30 mouse cellular contexts compared by ENCODE assay signal in genomic region chr15:56335011-56335410, GRCm38 (mm10).
DNase-seq lines count a peak whose midpoint lies in the region; ATAC-seq lines count a peak whose summit lies in the region.
"Had no signal": no experiment of that assay in that cellular context is flagged by ENCODE, and none has a peak within 500 bp of the region (broad histone marks: within the 10 kb centered on the region; RNA-seq: fewer than 3 reads in every experiment).

No protein-coding gene starts in this region.

- intact Hi-C loops in heart, postnatal 10 days (cut with DNase I): loop anchor here (5.0 to 10.0 kb wide), 2 partner anchors 900 to 1072 kb away; no protein-coding TSS in a partner anchor

- H3K4me1 ChIP-seq in heart, embryonic 13.5 days: peaks cover 10% of the 10 kb centered on the region
- peaks cover 21% of the 10 kb centered on the region for H3K4me1 ChIP-seq in embryonic facial prominence, embryonic 10.5 days
- H3K4me1 ChIP-seq in limb, embryonic 13.5 days: peaks cover 31% of the 10 kb centered on the region
- H3K4me1 ChIP-seq: midbrain, embryonic 12.5 days; neural tube, embryonic 15.5 days; stomach, embryonic 15.5 days had no signal

- 63% methylated on average over 2 of the region's 2 CpGs for WGBS in heart, embryonic 13.5 days
- 35% methylated on average over 2 of the region's 2 CpGs for WGBS in embryonic facial prominence, embryonic 10.5 days
- 16% methylated on average over 2 of the region's 2 CpGs for WGBS in limb, embryonic 13.5 days

- no peak for DNase-seq in heart, postnatal 10 days
- DNase-seq in embryonic facial prominence, embryonic 10.5 days (ENCODE audit: low spot score): peak; percentile 56
- peak; percentile 73 for DNase-seq in forelimb bud, embryonic 11.5 days (ENCODE audit: low read depth, low spot score)
- DNase-seq in urinary bladder, postnatal 25 days (ENCODE audit: low spot score): no peak
- DNase-seq in thymus, postnatal 14 days: no peak
- no peak for DNase-seq in layer of hippocampus, postnatal 36 days
- DNase-seq: adrenal gland, postnatal 25 days; cerebellum, adult 11-12 months; cerebellum, postnatal 10 days; heart, adult 2 months; heart, postnatal 14 days; kidney, adult 8-10 months; layer of hippocampus, adult 9-11 months; lung, postnatal 36 days; retina, postnatal 1 day; right cerebral cortex, postnatal 14 days; thymus, postnatal 36 days had no signal

- 0 out of 2 replicates have a peak overlapping the region, but pooled peaks have one; percentile 8 for H3K27ac ChIP-seq in heart, embryonic 13.5 days (replicated peaks)
- peak overlapping the region; percentile 62 for H3K27ac ChIP-seq in embryonic facial prominence, embryonic 10.5 days (replicated peaks)
- 0 out of 2 replicates have a peak overlapping the region, but pooled peaks have one; percentile 16 for H3K27ac ChIP-seq in limb, embryonic 13.5 days
- H3K27ac ChIP-seq: heart, adult 2 months; hindbrain, postnatal 0 days; kidney, postnatal 0 days; midbrain, embryonic 12.5 days; neural tube, embryonic 15.5 days; stomach, embryonic 15.5 days had no signal

- H3K4me2 ChIP-seq in heart, embryonic 13.5 days: no peak overlapping the region
- H3K4me2 ChIP-seq in limb, embryonic 13.5 days (replicated peaks): no peak overlapping the region
- H3K4me2 ChIP-seq: heart, embryonic 12.5 days; liver, embryonic 11.5 days; midbrain, embryonic 12.5 days; neural tube, embryonic 15.5 days; stomach, embryonic 15.5 days had no signal

- no peak overlapping the region for H3K4me3 ChIP-seq in heart, embryonic 13.5 days
- no peak overlapping the region for H3K4me3 ChIP-seq in embryonic facial prominence, embryonic 10.5 days
- H3K4me3 ChIP-seq in limb, embryonic 13.5 days: no peak overlapping the region
- H3K4me3 ChIP-seq: heart, adult 2 months; heart, embryonic 12.5 days; hindbrain, embryonic 10.5 days; midbrain, embryonic 12.5 days; neural tube, embryonic 15.5 days; stomach, embryonic 15.5 days had no signal

- no peaks in the 10 kb centered on the region for H3K9me3 ChIP-seq in heart, embryonic 13.5 days
- H3K9me3 ChIP-seq in embryonic facial prominence, embryonic 10.5 days: no peaks in the 10 kb centered on the region
- H3K9me3 ChIP-seq in limb, embryonic 13.5 days: no peaks in the 10 kb centered on the region
- H3K9me3 ChIP-seq: heart, embryonic 12.5 days; hindbrain, embryonic 10.5 days; midbrain, embryonic 12.5 days; neural tube, embryonic 15.5 days; stomach, embryonic 15.5 days had no signal

- ATAC-seq in heart, embryonic 13.5 days (ENCODE audit: extremely low read depth, insufficient number of reproducible peaks, low FRiP score, low TSS enrichment): no peak
- ATAC-seq in limb, embryonic 13.5 days (ENCODE audit: low FRiP score, low read depth): no peak
- ATAC-seq: forebrain, embryonic 16.5 days; hindbrain, postnatal 0 days; intestine, embryonic 16.5 days; Patski had no signal

- H3K27me3 ChIP-seq in heart, embryonic 13.5 days (replicated peaks): no peaks in the 10 kb centered on the region
- H3K27me3 ChIP-seq in embryonic facial prominence, embryonic 10.5 days (replicated peaks; ENCODE audit: low read depth, poor library complexity, severe bottlenecking): no peaks in the 10 kb centered on the region
- H3K27me3 ChIP-seq in limb, embryonic 13.5 days: no peaks in the 10 kb centered on the region
- H3K27me3 ChIP-seq: heart, embryonic 12.5 days; midbrain, embryonic 12.5 days; neural tube, embryonic 15.5 days; stomach, embryonic 15.5 days had no signal

- no peak overlapping the region for H3K9ac ChIP-seq in heart, embryonic 13.5 days
- H3K9ac ChIP-seq in limb, embryonic 13.5 days: no peak overlapping the region
- H3K9ac ChIP-seq: heart, embryonic 12.5 days; midbrain, embryonic 12.5 days; neural tube, embryonic 15.5 days; stomach, embryonic 15.5 days had no signal

- H3K36me3 ChIP-seq in heart, embryonic 13.5 days: no peaks in the 10 kb centered on the region
- H3K36me3 ChIP-seq in embryonic facial prominence, embryonic 10.5 days (replicated peaks): no peaks in the 10 kb centered on the region
- no peaks in the 10 kb centered on the region for H3K36me3 ChIP-seq in limb, embryonic 13.5 days
- H3K36me3 ChIP-seq: heart, embryonic 12.5 days; hindbrain, embryonic 10.5 days; midbrain, embryonic 12.5 days; neural tube, embryonic 15.5 days; stomach, embryonic 15.5 days had no signal

Comparison
In these comparisons a context has a peak if more than half of its experiments do, and no peak if none do; other contexts are left out.
1. H3K27ac ChIP-seq: peak in every context shown above with its lines; median percentile 62 in embryonic facial prominence, embryonic 10.5 days; 16 in limb, embryonic 13.5 days; 8 in heart, embryonic 13.5 days.
2. DNase-seq: peak in embryonic facial prominence, embryonic 10.5 days (single experiment) and forelimb bud, embryonic 11.5 days (single experiment); none in heart, postnatal 10 days (0 of 2), urinary bladder, postnatal 25 days (single experiment), thymus, postnatal 14 days (single experiment) and layer of hippocampus, postnatal 36 days (0 of 2).